Mouse (Mus musculus) hindbrain, embryonic 11.5 days (tissue): ENCODE results near the gene Gja3. TPM values are rescaled to one million over a fixed set of nuclear protein-coding genes. Genes with fewer than 3 reads are reported as not detected.
"Not testable (repeated sequence)": the region's sequence is repeated elsewhere in the genome, so short reads cannot be mapped to it uniquely, and the experiment has no call there.

Experiments
- ATAC-seq: fragments of 200-750 bp; cut with Nextera tagmentation; 2 replicates; pipeline ENCODE4 v1.8.0; 2017; ENCODE audit warnings: mild to moderate bottlenecking, moderate TSS enrichment, moderate library complexity; ENCODE audit not compliant: low FRiP score
- DNase-seq: peaks from one replicate; pipeline ENCODE4 v3.0.0-alpha.2; 2015; ENCODE audit warnings: low spot score
- H3K27ac ChIP-seq: fragments of 300-500 bp; sonication (generic); 2 replicates; pipeline ENCODE4 v1.5.1; 2014; ENCODE audit warnings: mild to moderate bottlenecking, low read depth, low read length
- H3K27me3 ChIP-seq: fragments of 300-500 bp; sonication (generic); 2 replicates; pipeline ENCODE4 v1.6.1; 2014; ENCODE audit warnings: mild to moderate bottlenecking, low read length, moderate library complexity, mixed read lengths; ENCODE audit not compliant: control insufficient read depth, insufficient read depth
- H3K36me3 ChIP-seq: fragments of 300-500 bp; sonication (generic); 2 replicates; pipeline ENCODE4 v1.6.1; 2014; ENCODE audit warnings: mild to moderate bottlenecking, low read length, moderate library complexity, mixed read lengths; ENCODE audit not compliant: control insufficient read depth, insufficient read depth
- H3K4me1 ChIP-seq: fragments of 300-500 bp; sonication (generic); replicated peaks from 2 replicates; pipeline ENCODE4 v1.6.1; 2014; ENCODE audit warnings: low read length, mixed read lengths; ENCODE audit not compliant: control insufficient read depth, insufficient read depth
- H3K4me2 ChIP-seq: fragments of 300-500 bp; sonication (generic); replicated peaks from 2 replicates; pipeline ENCODE4 v1.6.1; 2014; ENCODE audit warnings: mild to moderate bottlenecking, low read depth, low read length
- H3K4me3 ChIP-seq: fragments of 300-500 bp; sonication (generic); 2 replicates; pipeline ENCODE4 v1.5.1; 2014; ENCODE audit warnings: low read depth, low read length
- H3K9ac ChIP-seq: fragments of 300-500 bp; sonication (generic); 2 replicates; pipeline ENCODE4 v1.6.1; 2014; ENCODE audit warnings: low read depth, low read length
- H3K9me3 ChIP-seq: fragments of 300-500 bp; sonication (generic); 2 replicates; pipeline ENCODE4 v1.6.1; 2016; ENCODE audit warnings: low read length; ENCODE audit not compliant: control insufficient read depth
- WGBS: fragments of 180-500 bp; shearing (Covaris S2); extraction: QIAGEN DNeasy Blood & Tissue Kit; methylation state at CpG from one replicate; pipeline ENCODE4 v1.1.7; 2014; 5-methylcytosine and 5-hydroxymethylcytosine counted together
- polyA plus RNA-seq: library from polyadenylated mRNA; unstranded; fragments of >200 nt; fragmentation: Nextera tagmentation; extraction: Ambion mirVana; gene quantifications from 2 replicates; pipeline ENCODE4 v1.2.1, GENCODE M21; 2014

Gja3 gene
- polyA plus RNA-seq, 1 experiment from 2014 or later = not detected

- H3K36me3 ChIP-seq, H3K27ac ChIP-seq, H3K4me2 ChIP-seq, H3K4me1 ChIP-seq, H3K9ac ChIP-seq, H3K9me3 ChIP-seq, H3K4me3 ChIP-seq: not testable (repeated sequence)
- WGBS = 0% methylated on average over 1 of the region's 1 CpGs
- ATAC-seq (peak; percentile 30; the same call in 1 of the 2 replicates), DNase-seq (peak; percentile 87)
- H3K27me3 ChIP-seq = peaks cover 34% of the 10 kb centered on the region
Measured at GRCm38 (mm10) chr14:57060052-57060451, 2.2 kb upstream of the Gja3 start.

- peak overlapping the region; percentile 88 for H3K4me2 ChIP-seq
- 2% methylated on average over 19 of the region's 19 CpGs for WGBS
- no peak overlapping the region for H3K27ac ChIP-seq
- H3K9ac ChIP-seq = no peak overlapping the region
- no peak for DNase-seq
- H3K36me3 ChIP-seq = no peaks in the 10 kb centered on the region
- peak overlapping the region; percentile 53 for H3K4me3 ChIP-seq
- H3K27me3 ChIP-seq = peaks cover 34% of the 10 kb centered on the region
- 0 out of 2 replicates have a peak, but pooled peaks have one; percentile 22 for ATAC-seq
- H3K9me3 ChIP-seq = no peaks in the 10 kb centered on the region
- H3K4me1 ChIP-seq = 0 out of 2 replicates have a peak, but pooled peaks cover 2% of the 10 kb centered on the region
Measured at GRCm38 (mm10) chr14:57057204-57057562, 717 bp downstream of the Gja3 start.

GRCm38 (mm10) chr14:57052713-57053112 lies 5.2 kb downstream of the Gja3 start:
- H3K4me2 ChIP-seq = no peak overlapping the region
- 0 out of 2 replicates have a peak, but pooled peaks cover 2% of the 10 kb centered on the region for H3K4me1 ChIP-seq
- 70% methylated on average over 6 of the region's 6 CpGs for WGBS
- no peaks in the 10 kb centered on the region for H3K36me3 ChIP-seq
- ATAC-seq = no peak
- no peak overlapping the region for H3K9ac ChIP-seq
- no peak overlapping the region for H3K27ac ChIP-seq
- no peak overlapping the region for H3K4me3 ChIP-seq
- H3K9me3 ChIP-seq = no peaks in the 10 kb centered on the region
- DNase-seq = no peak
- H3K27me3 ChIP-seq = peaks cover 17% of the 10 kb centered on the region

- Histone ChIP-seq H3K4me2 (no peak overlapping the region), H3K9me3 (no peaks in the 10 kb centered on the region), H3K9ac (no peak overlapping the region), H3K4me1 (no peaks in the 10 kb centered on the region), H3K27me3 (no peaks in the 10 kb centered on the region), H3K36me3 (no peaks in the 10 kb centered on the region), H3K27ac (no peak overlapping the region), H3K4me3 (no peak overlapping the region)
- DNase-seq (no peak), ATAC-seq (no peak)
- 91% methylated on average over 6 of the region's 6 CpGs for WGBS
Measured at GRCm38 (mm10) chr14:57043863-57044262, 14.0 kb downstream of the Gja3 start.

GRCm38 (mm10) chr14:57041439-57041838 lies 16.5 kb downstream of the Gja3 start:
- no peak overlapping the region for H3K4me2 ChIP-seq
- no peaks in the 10 kb centered on the region for H3K36me3 ChIP-seq
- H3K4me1 ChIP-seq = no peaks in the 10 kb centered on the region
- no peaks in the 10 kb centered on the region for H3K27me3 ChIP-seq
- DNase-seq = no peak
- no peak overlapping the region for H3K27ac ChIP-seq
- no peak for ATAC-seq
- no peak overlapping the region for H3K9ac ChIP-seq
- no peak overlapping the region for H3K4me3 ChIP-seq
- 82% methylated on average over 1 of the region's 1 CpGs for WGBS
- H3K9me3 ChIP-seq = no peaks in the 10 kb centered on the region

GRCm38 (mm10) chr14:57034926-57035498 lies 22.9 kb downstream of the Gja3 start:
- Histone ChIP-seq H3K27me3 (no peaks in the 10 kb centered on the region), H3K9me3 (no peaks in the 10 kb centered on the region)
- no peak for ATAC-seq

GRCm38 (mm10) chr14:57034135-57034534 lies 23.8 kb downstream of the Gja3 start:
- ATAC-seq = no peak
- no peak overlapping the region for H3K4me2 ChIP-seq
- no peaks in the 10 kb centered on the region for H3K9me3 ChIP-seq
- 79% methylated on average over 9 of the region's 9 CpGs for WGBS
- no peak overlapping the region for H3K9ac ChIP-seq
- no peak for DNase-seq
- H3K27me3 ChIP-seq = no peaks in the 10 kb centered on the region
- H3K4me3 ChIP-seq = no peak overlapping the region
- H3K27ac ChIP-seq = no peak overlapping the region
- H3K4me1 ChIP-seq = no peaks in the 10 kb centered on the region
- H3K36me3 ChIP-seq = no peaks in the 10 kb centered on the region

More at GRCm38 (mm10) chr14:57034926-57035498, 22.9 kb downstream of the Gja3 start:
- Histone ChIP-seq H3K9ac (no peak overlapping the region), H3K4me2 (no peak overlapping the region), H3K27ac (no peak overlapping the region), H3K4me3 (no peak overlapping the region), H3K36me3 (no peaks in the 10 kb centered on the region), H3K4me1 (no peaks in the 10 kb centered on the region)
- DNase-seq = no peak
- 87% methylated on average over 6 of the region's 6 CpGs for WGBS

- no peak for DNase-seq
- 77% methylated on average over 3 of the region's 3 CpGs for WGBS
- Histone ChIP-seq H3K4me1 (no peaks in the 10 kb centered on the region), H3K27ac (no peak overlapping the region), H3K9me3 (no peaks in the 10 kb centered on the region), H3K4me2 (no peak overlapping the region), H3K27me3 (no peaks in the 10 kb centered on the region), H3K4me3 (no peak overlapping the region), H3K9ac (no peak overlapping the region), H3K36me3 (no peaks in the 10 kb centered on the region)
- no peak for ATAC-seq
Measured at GRCm38 (mm10) chr14:57032850-57033249, 25.1 kb downstream of the Gja3 start.

GRCm38 (mm10) chr14:57018436-57018835 lies 39.5 kb downstream of the Gja3 start:
- Histone ChIP-seq H3K9ac (no peak overlapping the region), H3K36me3 (no peaks in the 10 kb centered on the region), H3K27ac (no peak overlapping the region), H3K4me2 (no peak overlapping the region), H3K27me3 (no peaks in the 10 kb centered on the region), H3K4me3 (no peak overlapping the region), H3K4me1 (no peaks in the 10 kb centered on the region), H3K9me3 (no peaks in the 10 kb centered on the region)
- WGBS = 82% methylated on average over 2 of the region's 2 CpGs
- DNase-seq (no peak), ATAC-seq (no peak)
